Mouse (Mus musculus) neutrophil, adult 65 days (primary cell): Measurements from ENCODE around the gene Hgf. TPM values are rescaled to one million over a fixed set of nuclear protein-coding genes. Genes with fewer than 3 reads are reported as not detected.

Experiments
- total RNA-seq: library from RNA; stranded (reverse); gene quantifications from 2 replicates; pipeline ENCODE4 v1.2.4, GENCODE M21; 2023

Gene Hgf
- 15.0 and 15.8 TPM in 2 replicates for total RNA-seq

DNA sequence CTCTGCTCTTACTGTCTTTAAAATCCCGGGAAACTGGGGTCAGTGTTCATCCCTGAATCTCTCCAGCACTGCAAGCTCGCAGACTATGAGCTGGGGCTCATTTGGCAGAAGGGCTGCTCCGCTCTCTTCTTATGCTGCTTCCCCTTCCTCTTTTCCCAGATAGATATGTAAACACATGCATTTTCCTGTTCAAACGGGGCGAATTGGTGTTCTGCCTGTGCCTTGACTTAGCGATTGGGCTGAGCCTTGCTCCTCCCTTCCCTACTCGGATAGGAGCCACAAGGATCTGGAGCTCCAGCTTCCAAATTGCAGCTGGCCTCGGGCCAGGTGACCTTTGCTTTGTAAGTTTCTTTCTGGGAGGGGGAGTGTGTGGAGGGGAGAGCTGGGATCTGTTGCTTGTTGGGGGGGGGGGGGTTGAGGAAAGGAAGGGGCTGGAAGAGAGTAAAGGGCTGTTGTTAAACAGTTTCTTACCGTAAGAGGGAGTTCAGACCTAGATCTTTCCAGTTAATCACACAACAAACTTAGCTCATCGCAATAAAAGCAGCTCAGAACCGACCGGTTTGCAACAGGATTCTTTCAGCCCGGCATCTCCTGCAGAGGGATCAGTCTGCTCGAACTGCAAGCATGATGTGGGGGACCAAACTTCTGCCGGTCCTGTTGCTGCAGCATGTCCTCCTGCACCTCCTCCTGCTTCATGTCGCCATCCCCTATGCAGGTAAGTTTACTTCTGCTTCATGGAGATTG, at the start of gene Hgf:
Gene Hgf (plus strand): TSS at position 192 of the 744 bp plus-strand sequence.

Other genes with a start within 250 kb of the Hgf start
- not detected in 2 replicates for gene Gm28710, start 238.3 kb downstream of the Hgf start, total RNA-seq